Mouse (Mus musculus): ENCODE measurements around the gene Wdr20. TPM values are rescaled to one million over a fixed set of nuclear protein-coding genes. Genes with fewer than 3 reads are reported as not detected.
A peak's percentile ranks its signal among the peaks of the same experiment; 100 is the strongest.

The Wdr20 gene
- polyA plus RNA-seq, 1 experiment: 36.4 TPM

DNA sequence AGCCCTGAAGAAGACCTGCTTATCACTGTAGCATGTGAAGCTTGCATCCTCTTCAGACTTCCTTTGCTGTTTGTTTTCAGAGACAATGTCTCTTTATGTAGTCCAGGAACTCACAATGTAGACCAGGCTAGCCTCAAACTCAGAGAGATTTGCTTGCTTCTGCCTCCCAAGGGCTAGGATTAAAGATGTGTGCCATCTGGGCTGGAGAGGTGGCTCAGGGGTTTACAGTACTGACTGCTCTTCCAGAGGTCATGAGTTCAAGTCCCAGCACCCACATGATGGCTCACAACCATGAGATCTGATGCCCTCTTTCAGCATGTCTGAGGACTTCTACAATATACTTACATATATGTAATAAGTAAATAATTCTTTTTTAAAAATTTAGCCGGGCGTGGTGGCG is 97.4 kb downstream of the Wdr20 start:
- H3K9me3 ChIP-seq (replicated peaks; ENCODE audit: control insufficient read depth, insufficient read depth, low read length, poor library complexity, severe bottlenecking): no peaks in the 10 kb centered on the region
- no peak overlapping the region for H3K27ac ChIP-seq (ENCODE audit: insufficient read depth, low read length)
- no peak overlapping the region for H3K9ac ChIP-seq (ENCODE audit: low read depth, poor library complexity, severe bottlenecking)
- TF ChIP-seq CTCF (IDR thresholded peaks at IDR 0.05; ENCODE audit: low read depth, low read length): no peak
- TF ChIP-seq POLR2A (IDR thresholded peaks at IDR 0.05; ENCODE audit: insufficient read depth, low read length): no peak
- no peak for TF ChIP-seq EP300 (IDR thresholded peaks at IDR 0.05; ENCODE audit: insufficient read depth, low read depth, low read length)
- no peaks in the 10 kb centered on the region for H3K27me3 ChIP-seq (ENCODE audit: control insufficient read depth, insufficient read depth, low read length, poor library complexity, severe bottlenecking)
- no peaks in the 10 kb centered on the region for H3K36me3 ChIP-seq (ENCODE audit: control insufficient read depth, insufficient read depth, low read length, poor library complexity, severe bottlenecking)
- H3K4me3 ChIP-seq (ENCODE audit: low read depth, low read length): no peak overlapping the region
- peaks cover 6% of the 10 kb centered on the region for H3K4me1 ChIP-seq (ENCODE audit: control insufficient read depth, insufficient read depth, low read length)

DNA sequence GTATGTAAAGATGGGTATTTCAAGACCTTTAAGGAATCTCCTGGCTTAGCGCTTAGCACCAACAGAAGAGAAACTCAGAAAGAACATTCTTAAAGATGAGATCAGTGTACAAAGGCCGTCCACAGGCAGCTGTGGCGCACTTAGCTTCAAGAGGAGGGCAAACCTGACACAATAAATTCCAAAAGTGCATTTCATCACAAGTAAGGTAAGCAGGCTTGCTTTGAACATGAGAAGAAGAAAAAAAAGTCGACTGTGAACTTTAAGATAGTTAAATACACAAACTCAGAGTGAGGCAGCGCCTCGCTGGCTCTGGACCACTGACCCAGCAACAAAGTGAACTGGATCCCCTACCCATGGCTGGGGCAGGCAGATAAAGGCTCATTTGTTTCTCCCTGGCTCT is 99.0 kb downstream of the Wdr20 start:
- Histone ChIP-seq H3K4me3 (ENCODE audit: low read depth, low read length) (peak overlapping the region; percentile 55), H3K27ac (ENCODE audit: insufficient read depth, low read length) (peak overlapping the region; percentile 98), H3K9ac (ENCODE audit: low read depth, poor library complexity, severe bottlenecking) (peak overlapping the region; percentile 79)

DNA sequence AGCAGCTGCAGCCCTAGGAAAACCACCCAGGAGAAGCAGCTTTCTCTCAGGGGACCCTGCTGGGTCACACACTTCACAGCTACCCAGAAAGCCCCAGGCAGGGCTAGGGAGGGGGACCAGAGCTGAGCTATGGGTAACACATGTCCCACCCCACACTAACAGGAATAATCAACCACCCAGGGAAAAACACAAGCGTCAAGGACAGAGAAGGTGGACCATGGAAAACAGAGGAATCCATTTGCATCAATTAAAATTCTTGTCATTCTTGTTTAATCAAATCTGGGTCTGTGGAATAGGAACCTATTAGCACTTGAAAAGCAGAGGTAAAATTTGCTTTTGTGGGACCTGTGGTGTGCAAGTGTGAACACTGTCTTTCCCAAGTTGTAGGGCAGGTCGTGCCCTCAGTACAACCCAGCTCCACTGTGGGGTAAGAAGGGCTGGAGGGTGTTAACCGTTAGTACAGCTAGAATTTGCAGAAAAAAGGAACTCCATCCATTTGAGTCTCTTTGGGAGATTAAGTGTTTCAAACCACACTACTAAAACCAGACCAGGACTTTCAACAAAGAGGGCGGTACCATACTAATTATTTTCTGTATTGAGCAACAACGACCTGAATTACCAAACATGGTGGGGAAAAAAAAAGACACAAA is 99.6 kb downstream of the Wdr20 start:
- H3K27ac ChIP-seq (ENCODE audit: insufficient read depth, low read length): peak overlapping the region; percentile 98
- H3K9me3 ChIP-seq (replicated peaks; ENCODE audit: control insufficient read depth, insufficient read depth, low read length, poor library complexity, severe bottlenecking): no peaks in the 10 kb centered on the region
- TF ChIP-seq EP300 (IDR thresholded peaks at IDR 0.05; ENCODE audit: insufficient read depth, low read depth, low read length) (peak; percentile 95), POLR2A (IDR thresholded peaks at IDR 0.05; ENCODE audit: insufficient read depth, low read length) (no peak)
- peaks cover 6% of the 10 kb centered on the region for H3K4me1 ChIP-seq (ENCODE audit: control insufficient read depth, insufficient read depth, low read length)
- no peaks in the 10 kb centered on the region for H3K36me3 ChIP-seq (ENCODE audit: control insufficient read depth, insufficient read depth, low read length, poor library complexity, severe bottlenecking)
- peak overlapping the region; percentile 55 for H3K4me3 ChIP-seq (ENCODE audit: low read depth, low read length)
- H3K27me3 ChIP-seq (ENCODE audit: control insufficient read depth, insufficient read depth, low read length, poor library complexity, severe bottlenecking): no peaks in the 10 kb centered on the region
- peak overlapping the region; percentile 79 for H3K9ac ChIP-seq (ENCODE audit: low read depth, poor library complexity, severe bottlenecking)

More for the DNA sequence above, 99.0 kb downstream of the Wdr20 start:
- H3K36me3 ChIP-seq (ENCODE audit: control insufficient read depth, insufficient read depth, low read length, poor library complexity, severe bottlenecking): no peaks in the 10 kb centered on the region
- no peaks in the 10 kb centered on the region for H3K9me3 ChIP-seq (replicated peaks; ENCODE audit: control insufficient read depth, insufficient read depth, low read length, poor library complexity, severe bottlenecking)
- H3K27me3 ChIP-seq (ENCODE audit: control insufficient read depth, insufficient read depth, low read length, poor library complexity, severe bottlenecking): no peaks in the 10 kb centered on the region
- no peak for TF ChIP-seq EP300 (IDR thresholded peaks at IDR 0.05; ENCODE audit: insufficient read depth, low read depth, low read length)
- TF ChIP-seq POLR2A (IDR thresholded peaks at IDR 0.05; ENCODE audit: insufficient read depth, low read length): no peak
- TF ChIP-seq CTCF (IDR thresholded peaks at IDR 0.05; ENCODE audit: low read depth, low read length): no peak
- peaks cover 6% of the 10 kb centered on the region for H3K4me1 ChIP-seq (ENCODE audit: control insufficient read depth, insufficient read depth, low read length)

DNA sequence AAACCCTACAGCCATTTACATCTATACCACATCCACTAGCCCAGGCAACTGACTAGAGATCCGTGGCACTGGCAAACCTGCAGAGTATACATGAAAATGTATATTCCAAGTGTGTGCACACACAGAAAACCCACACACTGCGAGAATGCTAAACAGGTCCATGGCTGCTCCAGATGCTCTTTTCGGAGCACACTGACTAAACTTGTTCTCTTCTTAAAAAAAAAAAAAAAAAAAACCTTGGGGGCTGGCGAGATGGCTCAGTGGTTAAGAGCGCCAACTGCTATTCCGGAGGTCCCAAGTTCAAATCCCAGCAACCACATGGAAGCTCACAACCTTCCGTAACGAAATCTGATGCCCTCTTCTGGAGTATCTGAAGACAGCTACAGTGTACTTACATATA is 100.1 kb downstream of the Wdr20 start:
- H3K36me3 ChIP-seq (ENCODE audit: control insufficient read depth, insufficient read depth, low read length, poor library complexity, severe bottlenecking): no peaks in the 10 kb centered on the region
- H3K9me3 ChIP-seq (replicated peaks; ENCODE audit: control insufficient read depth, insufficient read depth, low read length, poor library complexity, severe bottlenecking): no peaks in the 10 kb centered on the region
- H3K9ac ChIP-seq (ENCODE audit: low read depth, poor library complexity, severe bottlenecking): peak overlapping the region; percentile 31; the same call in 1 of the 2 replicates
- H3K27ac ChIP-seq (ENCODE audit: insufficient read depth, low read length): peak overlapping the region; percentile 98
- peaks cover 6% of the 10 kb centered on the region for H3K4me1 ChIP-seq (ENCODE audit: control insufficient read depth, insufficient read depth, low read length)
- H3K4me3 ChIP-seq (ENCODE audit: low read depth, low read length): peak overlapping the region; percentile 43; the same call in 1 of the 2 replicates
- no peaks in the 10 kb centered on the region for H3K27me3 ChIP-seq (ENCODE audit: control insufficient read depth, insufficient read depth, low read length, poor library complexity, severe bottlenecking)
- TF ChIP-seq CTCF (IDR thresholded peaks at IDR 0.05; ENCODE audit: low read depth, low read length) (no peak), EP300 (IDR thresholded peaks at IDR 0.05; ENCODE audit: insufficient read depth, low read depth, low read length) (no peak), POLR2A (IDR thresholded peaks at IDR 0.05; ENCODE audit: insufficient read depth, low read length) (no peak)

DNA sequence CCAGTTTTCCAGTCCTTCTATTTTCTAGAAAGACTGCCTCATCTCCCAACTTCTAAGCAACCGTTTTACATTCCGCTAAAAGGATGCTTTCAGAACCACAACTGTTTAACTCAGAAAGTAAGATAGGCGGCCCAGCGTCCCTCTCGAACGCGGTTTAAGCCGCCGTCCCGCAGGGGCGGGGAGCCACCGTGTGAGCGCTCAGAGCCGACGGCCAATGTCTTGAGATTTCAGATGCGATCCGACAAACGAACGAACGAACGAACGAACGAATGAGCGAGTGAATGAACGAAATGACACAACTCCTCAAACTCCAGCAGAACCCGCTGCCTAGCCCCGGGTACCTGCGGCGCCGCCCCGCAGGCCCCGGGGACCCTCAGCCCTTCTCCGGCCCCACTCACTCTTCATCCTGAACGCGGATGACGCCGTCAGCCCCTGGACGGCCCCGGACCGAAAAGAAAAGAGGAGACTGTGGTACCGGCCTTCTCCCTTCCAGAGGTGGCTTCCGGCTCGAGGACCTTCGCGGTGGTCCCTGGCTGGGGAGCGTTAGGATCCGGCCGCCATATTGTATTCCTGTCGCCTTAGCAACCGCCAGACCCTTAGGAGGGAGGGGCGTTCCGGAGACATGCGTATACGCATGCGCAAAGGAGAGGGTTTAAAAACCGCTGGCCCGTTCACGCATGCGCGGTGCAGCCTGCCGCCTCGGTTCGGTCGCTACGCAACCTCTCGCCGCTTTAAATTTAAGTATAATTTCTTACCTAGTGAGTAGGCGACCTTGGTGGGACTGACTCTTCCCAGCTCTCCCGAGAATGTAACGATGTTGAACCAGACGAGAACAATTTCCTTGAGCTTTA is 102.8 kb downstream of the Wdr20 start, which contains the start of gene Mok:
Gene Mok (minus strand): TSS at position 592 of the 851 bp plus-strand sequence.
- H3K36me3 ChIP-seq (ENCODE audit: control insufficient read depth, insufficient read depth, low read length, poor library complexity, severe bottlenecking): no peaks in the 10 kb centered on the region
- no peaks in the 10 kb centered on the region for H3K27me3 ChIP-seq (ENCODE audit: control insufficient read depth, insufficient read depth, low read length, poor library complexity, severe bottlenecking)
- peaks cover 3% of the 10 kb centered on the region for H3K4me1 ChIP-seq (ENCODE audit: control insufficient read depth, insufficient read depth, low read length)
- no peaks in the 10 kb centered on the region for H3K9me3 ChIP-seq (replicated peaks; ENCODE audit: control insufficient read depth, insufficient read depth, low read length, poor library complexity, severe bottlenecking)
- H3K27ac ChIP-seq (ENCODE audit: insufficient read depth, low read length): no peak within 1 kb of the TSS
- TF ChIP-seq POLR2A (IDR thresholded peaks at IDR 0.05; ENCODE audit: insufficient read depth, low read length): no peak
- TF ChIP-seq CTCF (IDR thresholded peaks at IDR 0.05; ENCODE audit: low read depth, low read length): no peak
- TF ChIP-seq EP300 (IDR thresholded peaks at IDR 0.05; ENCODE audit: insufficient read depth, low read depth, low read length): peak; percentile 38; the same call in 1 of the 2 replicates
- H3K9ac ChIP-seq (ENCODE audit: low read depth, poor library complexity, severe bottlenecking): peak within 1 kb of the TSS; percentile 71
- peak within 1 kb of the TSS; percentile 91 for H3K4me3 ChIP-seq (ENCODE audit: low read depth, low read length)

Measured in ES-Bruce4 (cell line).